Mouse (Mus musculus) ES-E14 (cell line): ENCODE results near the gene Cetn2.

Experiments used
- HCFC1 ChIP-seq: IDR thresholded peaks from 2 replicates; pipeline ENCODE4 v1.6.1; 2012; ENCODE audit warnings: low read length, inconsistent platforms, borderline replicate concordance; ENCODE audit not compliant: insufficient read depth
- ZC3H11A ChIP-seq: IDR thresholded peaks from 2 replicates; pipeline ENCODE4 v1.6.1; 2012; ENCODE audit warnings: low read depth, mild to moderate bottlenecking, inconsistent platforms, low read length, borderline replicate concordance

- TF ChIP-seq HCFC1, result no peak
- no peak for TF ChIP-seq ZC3H11A
These were observed 42.2 kb upstream of the Cetn2 start for GRCm38 (mm10) chrX:72960431-72960830.
